Mouse (Mus musculus) mouse trophoblast stem cell (cell line): ENCODE measurements around the gene Nup160.

Experiments
- in situ Hi-C, 2 experiments: fragments of 300-500 bp; cut with MseI, MboI; formaldehyde crosslinking; loops; 2 replicates in 1 of 2; 3 replicates in 1 of 2; pipeline ENCODE4 v1.15.1; 2025

The Nup160 gene

GRCm38 (mm10) chr2:90677007-90677406, at the start of gene Nup160:
TSS of gene Nup160 (plus strand) at chr2:90677215.
- in situ Hi-C loops: loop anchor here (5.0 kb wide), 1 partner anchor 205 kb away; no protein-coding TSS in a partner anchor

GRCm38 (mm10) chr2:90628261-90628660, 48.8 kb upstream of the Nup160 start:
- in situ Hi-C loops: loop anchor here (5.0 kb wide), 2 partner anchors 151 to 156 kb away; no protein-coding TSS in a partner anchor

- in situ Hi-C loops: loop anchor here (5.0 kb wide), 2 partner anchors 152 to 157 kb away; no protein-coding TSS in a partner anchor
Observed at GRCm38 (mm10) chr2:90629552-90629951, 47.5 kb upstream of the Nup160 start.

GRCm38 (mm10) chr2:90631938-90632733, 44.9 kb upstream of the Nup160 start:
- in situ Hi-C loops: no loop called here

- in situ Hi-C loops: no loop called here
Observed at GRCm38 (mm10) chr2:90634671-90635070, 42.3 kb upstream of the Nup160 start.

DNA sequence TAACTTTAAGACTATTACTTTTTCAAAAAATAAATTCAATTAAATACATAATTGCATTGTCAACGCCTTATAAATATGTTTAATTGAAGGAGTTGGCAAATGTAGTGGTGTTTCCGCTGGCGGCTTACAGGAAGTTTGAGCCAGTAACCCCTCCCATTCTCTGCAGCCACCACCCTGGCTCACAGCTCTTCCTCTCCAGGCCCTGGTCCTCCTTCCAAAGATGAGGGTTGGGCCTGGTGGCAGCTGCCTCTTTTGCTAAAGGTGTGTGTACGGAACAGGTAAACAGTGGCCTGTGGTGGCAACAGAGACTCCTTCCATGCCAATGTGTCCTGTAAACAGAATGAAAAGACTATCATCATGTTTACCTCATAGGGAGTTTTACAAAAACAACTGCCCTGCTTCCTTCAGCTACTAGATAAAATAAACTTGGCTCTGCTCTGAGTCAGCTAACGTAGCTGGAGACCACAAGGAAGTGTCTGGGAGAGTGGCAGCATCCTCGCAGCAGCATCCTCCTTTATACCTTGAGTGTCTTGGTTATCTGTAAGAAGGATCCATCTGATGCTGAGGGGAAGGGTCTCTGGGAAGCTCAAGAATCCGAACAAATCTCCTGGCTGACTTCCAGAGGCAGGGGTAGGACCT, 41.8 kb upstream of the Nup160 start:
- in situ Hi-C loops: no loop called here

GRCm38 (mm10) chr2:90636853-90637252, 40.2 kb upstream of the Nup160 start:
- in situ Hi-C loops: no loop called here

GRCm38 (mm10) chr2:90638986-90639746, 37.8 kb upstream of the Nup160 start:
- in situ Hi-C loops: no loop called here

DNA sequence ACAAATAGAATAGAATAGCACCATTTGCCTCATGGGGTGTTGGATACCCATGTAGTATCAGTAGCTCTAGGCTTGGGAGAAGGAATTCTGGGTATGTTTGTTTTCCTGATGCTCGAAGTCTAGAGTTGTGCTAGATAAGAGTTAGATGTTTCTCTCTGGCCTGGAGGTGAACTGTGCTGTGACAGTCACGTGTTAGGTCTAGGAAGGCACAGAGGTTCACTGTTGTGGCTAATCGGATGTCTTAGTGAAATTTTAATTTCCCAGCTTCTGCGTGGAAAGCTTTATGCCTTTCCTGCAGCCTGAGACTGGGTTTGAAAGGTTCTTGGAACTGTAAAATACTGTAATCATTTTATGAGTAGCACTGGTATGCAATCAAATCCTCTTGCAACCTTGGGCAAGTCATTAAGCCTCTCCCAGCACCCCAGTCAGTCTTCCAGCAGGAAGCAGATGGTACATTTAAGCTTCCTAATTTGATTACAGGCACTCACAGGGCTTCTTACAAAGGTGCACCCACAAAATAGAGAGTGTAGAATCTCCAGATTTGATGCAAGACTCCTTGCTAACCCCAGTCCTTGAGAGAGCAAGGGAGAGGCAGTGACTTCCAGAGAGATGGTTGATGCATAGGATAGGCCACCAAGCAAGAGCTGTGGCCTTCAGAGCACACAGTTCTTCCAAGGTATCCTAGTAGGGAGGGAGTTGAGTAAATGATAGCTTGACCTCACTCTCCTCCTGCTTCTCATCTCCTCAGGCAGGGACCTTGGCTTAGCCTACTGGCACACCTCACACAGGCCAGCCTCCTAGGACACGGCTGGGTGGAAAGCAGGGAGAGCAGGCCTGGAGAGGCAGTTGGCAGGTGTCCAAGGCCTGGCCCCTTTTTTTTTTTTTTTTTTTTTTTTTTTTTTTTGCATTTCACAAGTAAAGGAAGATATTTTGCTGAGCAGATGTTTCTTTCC, 37.0 kb upstream of the Nup160 start:
- in situ Hi-C loops: no loop called here

- in situ Hi-C loops: no loop called here
Observed at GRCm38 (mm10) chr2:90641007-90641709, 35.9 kb upstream of the Nup160 start.

- in situ Hi-C loops: no loop called here
Observed at GRCm38 (mm10) chr2:90641710-90642039, 35.3 kb upstream of the Nup160 start.

- in situ Hi-C loops: no loop called here
Observed at GRCm38 (mm10) chr2:90647084-90647483, 29.9 kb upstream of the Nup160 start.

DNA sequence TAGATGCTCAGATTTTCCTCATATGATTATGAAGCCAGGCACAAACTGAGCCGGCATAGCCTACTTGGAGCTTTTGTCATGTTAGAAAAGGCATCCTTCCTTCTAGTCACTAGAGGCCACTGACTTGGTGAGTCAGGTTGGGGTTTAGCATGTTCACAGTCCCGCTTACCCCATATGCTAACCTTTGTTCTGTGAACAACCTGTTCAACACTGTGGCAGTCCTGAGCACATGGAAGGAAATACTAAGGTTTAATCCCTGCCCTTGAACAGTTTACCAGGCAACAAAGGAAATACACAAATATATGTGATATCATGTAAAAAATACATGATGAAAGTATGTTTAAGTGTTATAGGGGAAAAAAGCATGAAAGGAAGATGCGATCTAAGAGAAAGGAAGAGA, 27.6 kb upstream of the Nup160 start:
- in situ Hi-C loops: no loop called here

- in situ Hi-C loops: no loop called here
Observed at GRCm38 (mm10) chr2:90649965-90650364, 27.1 kb upstream of the Nup160 start.

- in situ Hi-C loops: no loop called here
Observed at GRCm38 (mm10) chr2:90652101-90652500, 24.9 kb upstream of the Nup160 start.

DNA sequence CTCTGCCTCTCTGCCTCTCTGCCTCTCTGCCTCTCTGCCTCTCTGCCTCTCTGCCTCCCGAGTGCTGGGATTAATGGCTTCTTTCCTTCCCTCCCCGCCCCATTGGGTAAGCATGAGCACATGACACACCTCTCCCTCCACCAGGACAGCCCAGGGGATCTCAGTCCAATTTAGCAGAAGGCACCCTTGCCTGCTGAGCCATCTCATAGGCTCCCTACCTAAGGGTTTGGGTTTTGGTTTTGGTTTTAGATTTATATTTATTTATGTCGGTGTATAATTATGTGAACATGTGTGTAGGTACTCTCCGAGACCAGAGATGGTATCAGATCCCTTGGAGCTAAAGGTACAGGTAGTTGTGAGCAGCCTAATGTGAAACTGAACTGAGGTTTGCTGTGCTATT, 24.0 kb upstream of the Nup160 start:
- in situ Hi-C loops: no loop called here

GRCm38 (mm10) chr2:90655449-90655848, 21.6 kb upstream of the Nup160 start:
- in situ Hi-C loops: no loop called here

DNA sequence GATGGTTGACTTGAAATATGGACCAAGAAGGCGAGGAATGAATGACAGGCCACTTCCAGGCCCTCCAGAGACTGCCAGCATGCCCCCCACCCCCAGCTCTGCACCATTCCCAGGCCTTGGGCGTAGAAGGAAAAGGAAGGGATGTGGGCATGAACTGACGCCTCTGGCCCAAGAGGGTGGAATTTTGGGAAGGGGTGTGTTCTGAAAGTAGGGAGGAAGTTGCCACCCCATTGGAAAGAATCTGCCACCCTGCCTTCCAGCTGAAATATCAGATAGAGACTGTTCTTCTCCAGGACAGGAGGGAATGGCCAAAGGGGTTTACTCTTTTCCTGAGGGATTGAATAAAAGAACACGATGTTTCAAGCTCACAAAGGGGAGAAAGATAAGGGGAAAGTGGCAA, 18.4 kb upstream of the Nup160 start:
- in situ Hi-C loops: no loop called here

DNA sequence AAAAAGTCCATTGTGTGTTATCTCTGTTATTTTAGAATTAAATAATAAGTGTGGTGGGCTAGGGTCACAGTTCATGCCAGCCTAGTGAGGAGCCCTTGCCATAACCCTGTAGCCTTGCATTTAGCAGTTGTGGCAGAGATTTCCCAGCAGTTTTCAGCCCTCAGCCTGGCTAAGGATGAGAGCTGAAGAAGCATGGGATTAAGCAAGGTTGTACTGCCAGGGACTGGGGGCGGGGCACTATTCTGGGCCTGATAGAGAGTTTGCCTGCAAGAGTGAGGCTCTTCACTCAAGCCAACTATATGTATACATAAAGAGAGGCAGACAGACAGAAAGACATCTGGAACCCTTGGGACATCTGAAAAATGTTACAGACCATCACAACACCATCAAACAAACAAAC, 18.0 kb upstream of the Nup160 start:
- in situ Hi-C loops: no loop called here

- in situ Hi-C loops: no loop called here
Observed at GRCm38 (mm10) chr2:90659639-90660038, 17.4 kb upstream of the Nup160 start.

- in situ Hi-C loops: no loop called here
Observed at GRCm38 (mm10) chr2:90660947-90661346, 16.1 kb upstream of the Nup160 start.
